Mouse (Mus musculus): ENCODE measurements at regions not wholly inside any gene's neighbourhood (a gene's known extent, or its start where the extent isn't known, plus 50 kb on each side); places are given as distances from the start of the nearest gene placed in this dataset.

- H3K27me3 ChIP-seq (ENCODE audit: control insufficient read depth, insufficient read depth, low read length) = no peaks in the 10 kb centered on the region
- no peak overlapping the region for H3K27ac ChIP-seq (ENCODE audit: low read depth, low read length)
- H3K9me3 ChIP-seq (ENCODE audit: control insufficient read depth, low read length) = no peaks in the 10 kb centered on the region
- H3K4me1 ChIP-seq (replicated peaks; ENCODE audit: control insufficient read depth, insufficient read depth, low read length) = no peaks in the 10 kb centered on the region
- H3K9ac ChIP-seq (ENCODE audit: low read depth, low read length) = no peak overlapping the region
- 81% methylated on average over 3 of the region's 3 CpGs for WGBS
- H3K4me3 ChIP-seq (ENCODE audit: low read depth, low read length) = no peak overlapping the region
- DNase-seq (ENCODE audit: low spot score) (no peak), ATAC-seq (ENCODE audit: low FRiP score) (no peak)
- H3K4me2 ChIP-seq (replicated peaks; ENCODE audit: low read depth, low read length) = no peak overlapping the region
- H3K36me3 ChIP-seq (ENCODE audit: control insufficient read depth, insufficient read depth, low read length) = no peaks in the 10 kb centered on the region
These were observed 401.6 kb upstream of the Nmur2 start for GRCm38 (mm10) chr11:56442381-56442780.

- Histone ChIP-seq H3K27ac (ENCODE audit: low read depth, low read length) (no peak overlapping the region), H3K4me2 (replicated peaks; ENCODE audit: low read depth, low read length) (no peak overlapping the region), H3K9me3 (ENCODE audit: control insufficient read depth, low read length) (no peaks in the 10 kb centered on the region), H3K4me1 (replicated peaks; ENCODE audit: control insufficient read depth, insufficient read depth, low read length) (no peaks in the 10 kb centered on the region), H3K27me3 (ENCODE audit: control insufficient read depth, insufficient read depth, low read length) (no peaks in the 10 kb centered on the region), H3K4me3 (ENCODE audit: low read depth, low read length) (no peak overlapping the region), H3K36me3 (ENCODE audit: control insufficient read depth, insufficient read depth, low read length) (no peaks in the 10 kb centered on the region), H3K9ac (ENCODE audit: low read depth, low read length) (no peak overlapping the region)
- DNase-seq (ENCODE audit: low spot score) (no peak), ATAC-seq (ENCODE audit: low FRiP score) (no peak)
- 56% methylated on average over 2 of the region's 2 CpGs for WGBS
These were observed 400.3 kb upstream of the Nmur2 start for GRCm38 (mm10) chr11:56441071-56441470.

GRCm38 (mm10) chr11:56431089-56431488 is 390.3 kb upstream of the Nmur2 start:
- ATAC-seq (ENCODE audit: low FRiP score) (no peak), DNase-seq (ENCODE audit: low spot score) (no peak)
- H3K4me3 ChIP-seq (ENCODE audit: low read depth, low read length) = no peak overlapping the region
- H3K9me3 ChIP-seq (ENCODE audit: control insufficient read depth, low read length) = no peaks in the 10 kb centered on the region
- H3K4me1 ChIP-seq (replicated peaks; ENCODE audit: control insufficient read depth, insufficient read depth, low read length) = no peaks in the 10 kb centered on the region
- H3K9ac ChIP-seq (ENCODE audit: low read depth, low read length) = no peak overlapping the region
- H3K27me3 ChIP-seq (ENCODE audit: control insufficient read depth, insufficient read depth, low read length) = no peaks in the 10 kb centered on the region
- WGBS = 89% methylated on average over 3 of the region's 3 CpGs
- H3K36me3 ChIP-seq (ENCODE audit: control insufficient read depth, insufficient read depth, low read length) = no peaks in the 10 kb centered on the region
- H3K4me2 ChIP-seq (replicated peaks; ENCODE audit: low read depth, low read length) = no peak overlapping the region
- H3K27ac ChIP-seq (ENCODE audit: low read depth, low read length) = no peak overlapping the region

DNA sequence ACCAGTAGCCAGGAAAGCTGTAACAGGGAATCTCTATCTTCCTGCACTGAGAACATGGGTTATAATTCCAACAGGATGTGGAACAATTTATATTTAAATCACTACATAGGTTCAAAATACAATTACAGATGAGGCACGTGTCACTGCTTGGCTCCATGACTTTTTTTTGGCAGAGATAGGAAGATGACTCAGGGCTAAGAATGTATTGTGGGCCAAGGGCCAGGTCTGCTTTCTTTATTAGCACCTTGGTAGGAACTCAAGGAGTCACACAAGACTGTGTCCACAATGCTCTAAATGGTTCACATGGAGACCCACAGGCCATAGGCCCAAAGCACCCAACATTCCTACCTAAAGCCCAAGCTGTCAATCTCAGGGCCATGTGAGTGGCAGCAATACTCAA is 344.0 kb upstream of the Nmur2 start:
- H3K27me3 ChIP-seq (ENCODE audit: control insufficient read depth, insufficient read depth, low read length) = no peaks in the 10 kb centered on the region
- no peak overlapping the region for H3K4me2 ChIP-seq (replicated peaks; ENCODE audit: low read depth, low read length)
- H3K36me3 ChIP-seq (ENCODE audit: control insufficient read depth, insufficient read depth, low read length) = no peaks in the 10 kb centered on the region
- H3K9me3 ChIP-seq (ENCODE audit: control insufficient read depth, low read length) = no peaks in the 10 kb centered on the region
- ATAC-seq (ENCODE audit: low FRiP score) (no peak), DNase-seq (ENCODE audit: low spot score) (no peak)
- no peak overlapping the region for H3K9ac ChIP-seq (ENCODE audit: low read depth, low read length)
- no peaks in the 10 kb centered on the region for H3K4me1 ChIP-seq (replicated peaks; ENCODE audit: control insufficient read depth, insufficient read depth, low read length)
- H3K27ac ChIP-seq (ENCODE audit: low read depth, low read length) = no peak overlapping the region
- WGBS = 60% methylated on average over 1 of the region's 1 CpGs
- no peak overlapping the region for H3K4me3 ChIP-seq (ENCODE audit: low read depth, low read length)

GRCm38 (mm10) chr11:56377535-56377934 is 336.7 kb upstream of the Nmur2 start:
- H3K4me1 ChIP-seq (replicated peaks; ENCODE audit: control insufficient read depth, insufficient read depth, low read length) = no peaks in the 10 kb centered on the region
- no peak overlapping the region for H3K4me2 ChIP-seq (replicated peaks; ENCODE audit: low read depth, low read length)
- H3K27me3 ChIP-seq (ENCODE audit: control insufficient read depth, insufficient read depth, low read length) = no peaks in the 10 kb centered on the region
- WGBS = 84% methylated on average over 5 of the region's 5 CpGs
- H3K4me3 ChIP-seq (ENCODE audit: low read depth, low read length) = no peak overlapping the region
- ATAC-seq (ENCODE audit: low FRiP score) = no peak
- H3K9ac ChIP-seq (ENCODE audit: low read depth, low read length) = no peak overlapping the region
- no peaks in the 10 kb centered on the region for H3K9me3 ChIP-seq (ENCODE audit: control insufficient read depth, low read length)
- no peak for DNase-seq (ENCODE audit: low spot score)
- H3K36me3 ChIP-seq (ENCODE audit: control insufficient read depth, insufficient read depth, low read length) = no peaks in the 10 kb centered on the region
- no peak overlapping the region for H3K27ac ChIP-seq (ENCODE audit: low read depth, low read length)

- Histone ChIP-seq H3K4me1 (replicated peaks; ENCODE audit: control insufficient read depth, insufficient read depth, low read length) (no peaks in the 10 kb centered on the region), H3K4me2 (replicated peaks; ENCODE audit: low read depth, low read length) (no peak overlapping the region), H3K9ac (ENCODE audit: low read depth, low read length) (no peak overlapping the region), H3K27ac (ENCODE audit: low read depth, low read length) (no peak overlapping the region), H3K27me3 (ENCODE audit: control insufficient read depth, insufficient read depth, low read length) (no peaks in the 10 kb centered on the region), H3K9me3 (ENCODE audit: control insufficient read depth, low read length) (no peaks in the 10 kb centered on the region), H3K4me3 (ENCODE audit: low read depth, low read length) (no peak overlapping the region), H3K36me3 (ENCODE audit: control insufficient read depth, insufficient read depth, low read length) (no peaks in the 10 kb centered on the region)
- 80% methylated on average over 6 of the region's 6 CpGs for WGBS
- no peak for ATAC-seq (ENCODE audit: low FRiP score)
- no peak for DNase-seq (ENCODE audit: low spot score)
These were observed 333.5 kb upstream of the Nmur2 start for GRCm38 (mm10) chr11:56374329-56374728.

DNA sequence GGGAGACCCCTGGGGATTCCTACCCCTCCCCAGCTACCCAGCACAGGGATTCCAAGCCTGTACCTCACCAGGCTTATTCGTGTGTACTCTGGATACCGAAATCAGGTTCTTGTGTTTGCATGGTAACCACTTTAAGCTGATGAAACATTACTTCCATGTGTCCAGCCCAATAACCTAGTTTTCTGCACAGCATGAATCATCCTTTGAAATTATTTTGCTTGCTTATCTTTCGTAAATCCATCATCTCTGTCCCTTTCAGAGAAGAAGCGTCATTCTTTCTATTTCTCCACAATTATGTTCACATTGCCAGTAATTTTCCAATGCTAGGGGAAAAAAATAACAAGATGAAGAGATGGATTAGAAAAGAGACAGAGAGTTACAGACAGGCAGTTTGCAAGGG is 332.8 kb upstream of the Nmur2 start:
- Histone ChIP-seq H3K4me3 (ENCODE audit: low read depth, low read length) (no peak overlapping the region), H3K9ac (ENCODE audit: low read depth, low read length) (no peak overlapping the region), H3K27ac (ENCODE audit: low read depth, low read length) (no peak overlapping the region), H3K4me2 (replicated peaks; ENCODE audit: low read depth, low read length) (no peak overlapping the region), H3K27me3 (ENCODE audit: control insufficient read depth, insufficient read depth, low read length) (no peaks in the 10 kb centered on the region), H3K4me1 (replicated peaks; ENCODE audit: control insufficient read depth, insufficient read depth, low read length) (no peaks in the 10 kb centered on the region), H3K36me3 (ENCODE audit: control insufficient read depth, insufficient read depth, low read length) (no peaks in the 10 kb centered on the region), H3K9me3 (ENCODE audit: control insufficient read depth, low read length) (no peaks in the 10 kb centered on the region)
- ATAC-seq (ENCODE audit: low FRiP score) = no peak
- no peak for DNase-seq (ENCODE audit: low spot score)
- 83% methylated on average over 4 of the region's 4 CpGs for WGBS

DNA sequence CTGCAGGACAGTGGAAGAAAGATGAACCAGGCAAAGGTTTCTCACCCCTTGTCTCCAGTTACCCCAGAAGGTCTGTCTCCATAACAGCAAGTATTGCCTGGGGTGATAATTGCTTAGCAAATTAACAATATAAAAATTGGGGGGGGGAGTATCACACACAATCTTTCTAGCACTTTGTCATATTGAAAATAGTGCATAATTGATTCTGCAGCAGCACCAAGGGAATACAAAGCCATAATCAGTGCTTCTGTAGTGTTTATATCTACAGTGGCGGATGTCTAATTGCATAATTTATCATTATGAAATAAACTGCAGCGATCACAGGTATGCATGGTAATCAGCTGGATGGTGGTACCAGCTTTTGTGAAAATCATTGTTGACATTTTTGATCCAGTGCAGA is 316.9 kb upstream of the Nmur2 start:
- H3K4me1 ChIP-seq (replicated peaks; ENCODE audit: control insufficient read depth, insufficient read depth, low read length) = no peaks in the 10 kb centered on the region
- H3K27ac ChIP-seq (ENCODE audit: low read depth, low read length) = no peak overlapping the region
- H3K36me3 ChIP-seq (ENCODE audit: control insufficient read depth, insufficient read depth, low read length) = no peaks in the 10 kb centered on the region
- H3K9ac ChIP-seq (ENCODE audit: low read depth, low read length) = no peak overlapping the region
- no peaks in the 10 kb centered on the region for H3K27me3 ChIP-seq (ENCODE audit: control insufficient read depth, insufficient read depth, low read length)
- H3K4me2 ChIP-seq (replicated peaks; ENCODE audit: low read depth, low read length) = no peak overlapping the region
- H3K4me3 ChIP-seq (ENCODE audit: low read depth, low read length) = no peak overlapping the region
- no peak for DNase-seq (ENCODE audit: low spot score)
- no peaks in the 10 kb centered on the region for H3K9me3 ChIP-seq (ENCODE audit: control insufficient read depth, low read length)
- no peak for ATAC-seq (ENCODE audit: low FRiP score)
- WGBS = 76% methylated on average over 2 of the region's 2 CpGs

GRCm38 (mm10) chr11:56351798-56352366 is 311.1 kb upstream of the Nmur2 start:
- Histone ChIP-seq H3K4me3 (ENCODE audit: low read depth, low read length) (no peak overlapping the region), H3K27me3 (ENCODE audit: control insufficient read depth, insufficient read depth, low read length) (no peaks in the 10 kb centered on the region), H3K27ac (ENCODE audit: low read depth, low read length) (no peak overlapping the region), H3K36me3 (ENCODE audit: control insufficient read depth, insufficient read depth, low read length) (no peaks in the 10 kb centered on the region), H3K4me2 (replicated peaks; ENCODE audit: low read depth, low read length) (no peak overlapping the region), H3K4me1 (replicated peaks; ENCODE audit: control insufficient read depth, insufficient read depth, low read length) (no peaks in the 10 kb centered on the region), H3K9me3 (ENCODE audit: control insufficient read depth, low read length) (no peaks in the 10 kb centered on the region), H3K9ac (ENCODE audit: low read depth, low read length) (no peak overlapping the region)
- DNase-seq (ENCODE audit: low spot score) (no peak), ATAC-seq (ENCODE audit: low FRiP score) (no peak)
- WGBS = 75% methylated on average over 7 of the region's 7 CpGs

Data from hindbrain, embryonic 11.5 days (tissue).